Mouse (Mus musculus) myocyte (in vitro differentiated cells): ENCODE data around the gene Lrrc66. TPM values are rescaled to one million over a fixed set of nuclear protein-coding genes. Genes with fewer than 3 reads are reported as not detected.
"Not testable (repeated sequence)": the region's sequence is repeated elsewhere in the genome, so short reads cannot be mapped to it uniquely, and the experiment has no call there.

ENCODE experiments used
- H3K27me3 ChIP-seq: one replicate; pipeline ENCODE4 v1.6.1; 2011; ENCODE audit not compliant: control insufficient read depth, insufficient read depth, insufficient read length
- H3K36me3 ChIP-seq: one replicate; pipeline ENCODE4 v1.6.1; 2011; ENCODE audit not compliant: control insufficient read depth, insufficient read depth
- H3K4me2 ChIP-seq: one replicate; pipeline ENCODE4 v1.6.1; 2011; ENCODE audit warnings: low read depth, control low read depth
- H3K4me3 ChIP-seq: one replicate; pipeline ENCODE4 v1.5.1; 2011; ENCODE audit warnings: mild to moderate bottlenecking, control low read depth, moderate library complexity
- H3K79me2 ChIP-seq: one replicate; pipeline ENCODE4 v1.6.1; 2011; ENCODE audit not compliant: control insufficient read depth, insufficient read depth
- H3ac ChIP-seq: one replicate; pipeline ENCODE4 v1.6.1; 2011; ENCODE audit not compliant: control insufficient read depth, insufficient read length
- CEBPB ChIP-seq: IDR thresholded peaks from 2 replicates; pipeline ENCODE4 v1.6.1; 2011; ENCODE audit warnings: mild to moderate bottlenecking, moderate library complexity; ENCODE audit not compliant: poor library complexity, insufficient read depth, severe bottlenecking
- E2F4 ChIP-seq: IDR thresholded peaks from one replicate; pipeline ENCODE4 v1.6.1; 2011; ENCODE audit warnings: mild to moderate bottlenecking, control low read depth, moderate library complexity; ENCODE audit not compliant: insufficient read depth
- MAX ChIP-seq: IDR thresholded peaks from one replicate; pipeline ENCODE4 v1.6.1; 2011; ENCODE audit warnings: low read depth, mild to moderate bottlenecking, control low read depth
- MYOD1 ChIP-seq, 3 experiments: IDR thresholded peaks; one replicate each; pipeline ENCODE4 v1.6.1; 2011; ENCODE audit warnings: control low read depth in 2 of 3, low read depth in 2 of 3, mild to moderate bottlenecking in 2 of 3, moderate library complexity in 1 of 3; ENCODE audit not compliant: insufficient read length in 2 of 3, control insufficient read depth in 1 of 3
- MYOG ChIP-seq, 3 experiments: IDR thresholded peaks; one replicate each; pipeline ENCODE4 v1.6.1; 2011; ENCODE audit warnings: control low read depth in 2 of 3, low read depth in 2 of 3, mild to moderate bottlenecking in 2 of 3; ENCODE audit not compliant: insufficient read length in 2 of 3, control insufficient read depth in 1 of 3, insufficient read depth in 1 of 3
- POLR2A ChIP-seq: IDR thresholded peaks from one replicate; pipeline ENCODE4 v1.6.1; 2011; ENCODE audit warnings: low read depth, mild to moderate bottlenecking, control low read depth, moderate library complexity; ENCODE audit not compliant: insufficient read length
- POLR2AphosphoS2 ChIP-seq: IDR thresholded peaks from one replicate; pipeline ENCODE4 v1.6.1; 2011; ENCODE audit warnings: low read depth, control low read depth; ENCODE audit not compliant: insufficient read length
- REST ChIP-seq: IDR thresholded peaks from one replicate; pipeline ENCODE4 v1.6.1; 2011; ENCODE audit warnings: mild to moderate bottlenecking, control low read depth, moderate library complexity; ENCODE audit not compliant: insufficient read depth, insufficient read length
- SRF ChIP-seq: IDR thresholded peaks from one replicate; pipeline ENCODE4 v1.6.1; 2011; ENCODE audit warnings: low read depth; ENCODE audit not compliant: control insufficient read depth, insufficient read length
- TCF12 ChIP-seq: IDR thresholded peaks from one replicate; pipeline ENCODE4 v1.6.1; 2011; ENCODE audit warnings: mild to moderate bottlenecking, control low read depth; ENCODE audit not compliant: poor library complexity, insufficient read depth, severe bottlenecking
- TCF3 ChIP-seq: IDR thresholded peaks from one replicate; pipeline ENCODE4 v1.6.1; 2011; ENCODE audit warnings: low read depth, control low read depth; ENCODE audit not compliant: insufficient read length
- USF1 ChIP-seq: IDR thresholded peaks from one replicate; pipeline ENCODE4 v1.6.1; 2011; ENCODE audit warnings: low read depth, mild to moderate bottlenecking, control low read depth, moderate library complexity
- polyA plus RNA-seq: library from polyadenylated mRNA; unstranded; fragments of >200 nt; fragmentation: generic; extraction: Trizol; gene quantifications from one replicate; pipeline ENCODE4 v1.2.1, GENCODE M21; 2012; ENCODE audit warnings: missing spikeins

Lrrc66 gene
- polyA plus RNA-seq, 1 experiment: not detected

DNA sequence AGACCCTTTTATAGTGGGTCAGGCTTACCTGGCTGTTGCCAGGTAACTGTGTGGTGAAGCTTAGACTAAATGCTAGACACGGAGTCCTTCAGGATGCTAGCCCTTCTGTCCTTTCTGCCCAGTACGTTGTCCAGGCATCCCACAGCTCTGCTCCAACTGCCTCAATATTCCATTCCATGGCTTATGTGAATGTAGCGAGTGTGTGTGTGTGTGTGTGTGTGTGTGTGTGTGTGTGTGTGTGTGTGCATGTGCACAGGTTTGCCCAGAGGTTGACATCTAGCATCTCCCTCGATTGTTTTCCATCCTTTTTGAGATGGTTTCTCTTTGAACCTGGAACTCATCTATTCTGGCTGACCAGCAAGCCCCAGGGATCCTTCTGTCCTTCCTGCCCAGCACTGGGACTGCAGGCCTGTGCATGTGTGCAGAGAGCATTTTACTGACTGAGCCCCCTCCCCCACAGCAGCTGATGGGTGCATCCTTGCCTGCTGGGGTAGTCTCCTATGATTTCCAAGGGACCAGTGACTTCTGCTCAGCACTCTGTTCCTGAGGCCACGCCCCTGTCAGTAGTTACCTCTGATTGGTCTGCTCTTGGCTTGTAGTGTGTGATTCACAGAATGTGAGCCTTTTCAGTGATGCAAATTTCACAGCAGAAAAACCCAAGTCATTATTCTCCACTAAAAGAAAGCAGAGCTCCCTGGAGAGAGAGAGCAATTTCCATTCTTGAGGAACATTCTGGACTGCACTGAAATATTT lies 33.2 kb downstream of the Lrrc66 start:
- Histone ChIP-seq H3K79me2 (no peaks in the 10 kb centered on the region), H3K36me3 (no peaks in the 10 kb centered on the region), H3ac (no peak overlapping the region), H3K27me3 (no peaks in the 10 kb centered on the region), H3K4me2 (no peak overlapping the region), H3K4me3 (no peak overlapping the region)
- TF ChIP-seq POLR2A: no peak
- no peak for TF ChIP-seq MAX
- no peak for TF ChIP-seq USF1
- no peak for TF ChIP-seq TCF12
- TF ChIP-seq MYOD1 (IDR thresholded peaks at IDR 0.05; ENCODE audit: control insufficient read depth in 1 of 3, insufficient read length in 2 of 3, low read depth in 2 of 3): no peak
- no peak for TF ChIP-seq REST
- no peak for TF ChIP-seq CEBPB
- TF ChIP-seq MYOG (IDR thresholded peaks at IDR 0.05; ENCODE audit: control insufficient read depth in 1 of 3, insufficient read depth in 1 of 3, insufficient read length in 2 of 3, low read depth in 2 of 3): no peak
- no peak for TF ChIP-seq E2F4
- no peak for TF ChIP-seq SRF
- no peak for TF ChIP-seq TCF3
- TF ChIP-seq POLR2AphosphoS2: no peak

DNA sequence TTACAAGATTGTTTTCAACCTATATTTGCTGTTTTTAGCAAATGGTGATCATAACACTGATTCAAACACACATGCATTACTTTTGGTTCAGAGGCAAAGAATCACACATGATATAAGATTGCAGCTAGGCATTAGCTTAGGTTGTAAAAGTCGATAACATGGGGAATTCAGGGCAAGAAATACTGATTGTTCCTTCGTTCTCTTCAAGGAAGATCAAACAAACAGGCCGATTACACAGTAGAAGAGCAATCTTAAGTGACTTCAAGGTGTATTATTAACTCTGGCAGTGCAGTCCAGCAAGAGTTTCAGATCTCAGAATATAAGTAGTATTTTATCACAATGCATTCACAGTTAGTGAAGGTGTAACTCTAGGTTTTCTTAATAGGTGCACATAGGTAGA lies 45.2 kb downstream of the Lrrc66 start:
- Histone ChIP-seq H3ac (no peak overlapping the region), H3K4me2 (no peak overlapping the region), H3K79me2 (no peaks in the 10 kb centered on the region), H3K36me3 (no peaks in the 10 kb centered on the region), H3K4me3 (no peak overlapping the region), H3K27me3 (peaks cover 16% of the 10 kb centered on the region)
- TF ChIP-seq MAX (no peak), REST (no peak), E2F4 (no peak), MYOD1 (IDR thresholded peaks at IDR 0.05; ENCODE audit: control insufficient read depth in 1 of 3, insufficient read length in 2 of 3, low read depth in 2 of 3) (no peak), SRF (no peak), TCF3 (no peak), USF1 (no peak), POLR2AphosphoS2 (no peak), MYOG (IDR thresholded peaks at IDR 0.05; ENCODE audit: control insufficient read depth in 1 of 3, insufficient read depth in 1 of 3, insufficient read length in 2 of 3, low read depth in 2 of 3) (no peak), POLR2A (no peak), TCF12 (no peak), CEBPB (no peak)

DNA sequence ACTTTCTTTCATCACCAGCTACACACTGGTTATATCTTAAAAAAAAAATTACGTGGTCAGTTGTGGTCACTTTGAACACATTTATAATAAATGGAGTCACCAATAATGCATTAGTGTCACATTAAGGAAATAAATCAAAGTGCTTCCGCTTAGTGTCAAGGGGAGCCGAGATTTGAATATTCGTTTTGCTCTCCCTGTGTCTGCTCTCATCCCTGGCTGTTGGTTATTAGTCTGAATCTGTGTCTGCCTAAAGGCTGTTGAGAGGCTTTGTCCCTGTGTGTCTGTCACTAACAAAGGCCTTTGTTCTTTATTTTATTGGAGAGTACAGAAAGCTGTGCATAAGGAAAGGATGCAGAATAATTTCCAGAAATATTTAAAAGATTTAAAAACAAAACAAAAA lies 45.7 kb downstream of the Lrrc66 start:
- Histone ChIP-seq H3K4me2 (no peak overlapping the region), H3K4me3 (no peak overlapping the region), H3K27me3 (peaks cover 16% of the 10 kb centered on the region), H3K79me2 (no peaks in the 10 kb centered on the region), H3ac (no peak overlapping the region), H3K36me3 (no peaks in the 10 kb centered on the region)
- no peak for TF ChIP-seq MYOD1 (IDR thresholded peaks at IDR 0.05; ENCODE audit: control insufficient read depth in 1 of 3, insufficient read length in 2 of 3, low read depth in 2 of 3)
- TF ChIP-seq POLR2AphosphoS2: no peak
- no peak for TF ChIP-seq CEBPB
- no peak for TF ChIP-seq REST
- TF ChIP-seq TCF3: no peak
- no peak for TF ChIP-seq USF1
- no peak for TF ChIP-seq SRF
- TF ChIP-seq POLR2A: no peak
- no peak for TF ChIP-seq MAX
- no peak for TF ChIP-seq E2F4
- TF ChIP-seq TCF12: no peak
- TF ChIP-seq MYOG (IDR thresholded peaks at IDR 0.05; ENCODE audit: control insufficient read depth in 1 of 3, insufficient read depth in 1 of 3, insufficient read length in 2 of 3, low read depth in 2 of 3): no peak

DNA sequence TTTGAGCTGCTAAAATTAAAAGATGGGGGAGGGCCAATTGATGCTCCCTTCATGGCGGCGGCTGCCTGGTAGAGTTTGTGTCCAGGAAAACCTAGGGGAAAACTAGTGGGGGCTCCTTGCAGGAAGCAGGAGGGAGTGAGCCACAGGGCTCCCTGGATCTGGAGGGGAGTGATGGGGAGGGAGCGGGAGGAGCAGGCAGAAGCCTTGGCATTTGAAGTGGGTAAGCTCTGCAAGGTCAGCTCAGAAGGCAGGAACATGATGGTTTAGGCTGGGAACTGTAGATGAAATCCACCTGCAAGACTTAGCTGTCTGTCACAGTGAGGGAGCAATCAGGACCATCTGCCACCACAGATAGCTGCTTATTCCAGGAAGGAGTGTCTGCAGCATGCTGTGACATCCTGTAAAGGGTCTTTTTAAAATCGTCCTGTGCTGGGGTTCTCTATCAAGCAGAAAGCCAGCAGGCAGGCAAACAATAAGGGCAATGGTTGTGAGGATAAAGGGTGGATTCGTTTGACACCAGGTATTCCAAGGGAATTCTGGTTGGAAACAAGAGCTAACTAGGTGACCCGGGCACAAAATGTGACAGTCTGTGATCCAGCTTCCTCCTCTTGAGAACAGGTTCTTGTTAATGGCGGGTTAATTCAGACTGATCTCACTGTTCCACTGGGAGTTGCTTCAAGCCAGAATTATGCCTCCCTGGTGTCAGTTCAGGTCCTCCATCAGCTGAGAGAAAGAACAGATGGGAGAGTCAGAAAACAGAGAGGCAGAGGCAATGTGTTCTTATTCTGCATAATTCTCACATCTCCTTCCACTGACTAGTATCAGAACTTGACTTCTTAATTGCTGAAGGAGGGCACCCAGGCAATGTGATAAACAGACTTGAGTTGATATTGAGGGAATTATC lies 46.9 kb downstream of the Lrrc66 start:
- Histone ChIP-seq H3ac (no peak overlapping the region), H3K79me2 (no peaks in the 10 kb centered on the region), H3K27me3 (peaks cover 16% of the 10 kb centered on the region), H3K4me2 (no peak overlapping the region), H3K4me3 (no peak overlapping the region), H3K36me3 (no peaks in the 10 kb centered on the region)
- TF ChIP-seq TCF3 (no peak), MAX (no peak)

DNA sequence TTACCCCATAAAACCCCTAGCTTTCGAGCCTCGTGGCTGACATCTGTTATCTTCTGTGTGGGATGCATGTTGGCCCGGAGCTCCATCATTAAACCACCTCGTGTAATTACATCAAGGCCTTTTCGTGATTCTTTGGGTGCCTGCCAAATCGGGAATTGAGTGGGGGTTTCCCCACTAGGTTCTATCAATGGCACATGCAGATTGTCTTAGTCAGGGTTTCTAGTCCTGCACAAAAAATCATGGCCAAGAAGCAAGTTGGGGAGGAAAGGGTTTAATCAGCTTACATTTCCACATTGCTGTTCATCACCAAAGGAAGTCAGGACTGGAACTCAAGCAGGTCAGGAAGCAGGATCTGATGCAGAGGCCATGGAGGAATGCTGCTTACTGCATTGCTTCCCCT lies 48.3 kb downstream of the Lrrc66 start:
- H3K4me3 ChIP-seq, H3K4me2 ChIP-seq, H3ac ChIP-seq, H3K79me2 ChIP-seq, H3K36me3 ChIP-seq: not testable (repeated sequence)
- H3K27me3 ChIP-seq: peaks cover 16% of the 10 kb centered on the region
